Mouse (Mus musculus) gastrocnemius, postnatal 25 days (tissue): Measurements from ENCODE around the gene Prkag2. TPM values are rescaled to one million over a fixed set of nuclear protein-coding genes. Genes with fewer than 3 reads are reported as not detected.
A peak's percentile ranks its signal among the peaks of the same experiment; 100 is the strongest.

ENCODE experiments used
- DNase-seq: peaks from one replicate; pipeline ENCODE4 v3.0.0; 2022
- long read RNA-seq, 2 experiments: library from polyadenylated mRNA; stranded (forward); transcript quantifications; one replicate each; pipeline ENCODE4 v2.0.0; 2021
- total RNA-seq, 2 experiments: library from RNA; stranded (reverse); gene quantifications; 1 replicate in 1 of 2; 2 replicates in 1 of 2; pipeline ENCODE4 v1.2.3; 2021

The Prkag2 gene
- total RNA-seq: 10 to 100 TPM in 1 of 2 experiments, 1 to 10 TPM in 1; 9.4 to 20.5 TPM
- long read RNA-seq, experiment 1, transcript Prkag2-203 (12 exons, 2,205 nt): major isoform, 6 of 13 reads
- long read RNA-seq, experiment 1, partial matches to known transcripts: 2 of 13 reads
- long read RNA-seq, experiment 1, other reads (novel, unspliced or antisense): 5 of 13 reads
- long read RNA-seq, experiment 2, transcript Prkag2-203 (12 exons, 2,205 nt): major isoform, 5 of 11 reads
- long read RNA-seq, experiment 2, partial matches to known transcripts: 3 of 11 reads
- long read RNA-seq, experiment 2, other reads (novel, unspliced or antisense): 3 of 11 reads

DNA sequence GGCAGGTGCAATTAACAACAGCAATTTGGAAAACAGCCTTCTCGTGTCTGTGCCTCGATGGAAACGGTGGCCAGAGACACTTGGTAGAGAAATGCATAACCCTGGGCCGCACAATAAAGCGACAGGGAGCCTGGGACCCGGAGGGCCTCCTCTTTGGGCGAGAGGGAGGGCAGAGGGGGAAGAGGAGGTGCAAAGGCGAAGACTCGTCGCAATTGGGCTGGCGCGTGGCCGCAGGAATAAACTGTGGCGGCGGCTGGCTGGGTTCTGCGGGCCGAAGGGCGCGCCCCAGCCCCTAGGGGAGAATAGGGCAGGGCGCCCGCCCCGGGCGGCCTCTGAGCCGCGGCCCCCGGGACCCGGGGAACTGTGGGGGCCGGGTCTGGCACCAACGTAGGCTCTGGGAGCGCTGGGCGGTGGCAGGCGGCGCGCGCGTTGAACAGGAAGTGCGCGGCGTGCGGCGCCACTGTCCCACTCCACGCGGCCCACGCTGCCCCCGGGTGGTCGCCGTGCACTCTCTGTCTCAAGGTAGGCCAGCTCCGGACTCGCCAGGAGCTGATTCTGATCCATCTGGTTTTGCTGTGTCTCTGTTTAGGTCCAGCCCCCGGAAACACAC, at the start of gene Prkag2:
Prkag2 (minus strand) TSS at position 127 of the 610 bp plus-strand sequence.
- peak; percentile 71 for DNase-seq

DNA sequence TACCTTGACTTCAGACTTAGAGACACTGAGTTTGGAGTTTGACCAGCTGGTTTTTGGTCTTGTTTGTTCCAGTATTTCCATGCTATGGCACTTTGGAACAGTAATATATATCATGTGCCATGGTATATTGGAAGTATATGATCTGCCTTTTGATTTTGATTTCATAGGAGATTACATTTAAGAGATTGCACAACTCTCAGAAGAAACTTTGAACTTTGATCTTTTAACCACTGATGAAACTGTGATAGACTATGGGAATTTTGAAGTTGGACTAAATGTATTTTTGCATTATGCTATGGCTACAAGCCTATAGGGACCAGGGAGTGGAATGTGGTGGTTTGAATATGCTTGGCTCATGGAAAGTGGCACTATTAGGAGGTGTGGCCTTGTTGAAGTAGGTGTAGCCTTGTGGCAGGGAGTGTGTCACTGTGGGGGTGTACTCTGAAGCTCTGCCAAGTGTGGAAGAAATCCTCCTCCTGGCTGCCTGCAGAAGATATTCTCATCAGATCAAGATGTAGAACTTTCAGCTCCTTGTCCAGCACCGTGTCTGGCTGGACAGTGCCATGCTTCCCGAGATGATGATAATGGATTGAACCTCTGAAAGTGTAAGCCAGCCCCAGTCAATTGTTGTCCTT, 49.0 kb upstream of the Prkag2 start:
- DNase-seq: no peak

DNA sequence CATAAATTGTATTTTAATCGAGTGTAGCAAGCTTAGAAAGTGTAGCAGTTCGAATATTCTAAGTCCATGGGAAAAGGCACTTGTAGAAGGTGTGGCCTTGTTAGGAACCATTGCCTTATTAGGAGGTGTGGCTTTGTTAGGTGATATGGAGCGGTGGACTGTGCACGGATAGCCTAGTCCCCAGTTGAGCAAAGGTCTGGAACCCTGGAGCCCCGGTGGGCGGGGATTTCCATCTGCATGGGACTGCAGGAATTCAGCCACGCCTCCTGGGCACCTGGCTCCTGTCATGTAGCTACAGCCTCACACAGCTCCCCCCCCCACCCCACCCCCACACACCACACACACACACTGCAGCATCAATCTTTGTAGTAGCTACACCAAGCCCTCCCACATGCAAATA, 46.3 kb upstream of the Prkag2 start:
- DNase-seq: no peak

DNA sequence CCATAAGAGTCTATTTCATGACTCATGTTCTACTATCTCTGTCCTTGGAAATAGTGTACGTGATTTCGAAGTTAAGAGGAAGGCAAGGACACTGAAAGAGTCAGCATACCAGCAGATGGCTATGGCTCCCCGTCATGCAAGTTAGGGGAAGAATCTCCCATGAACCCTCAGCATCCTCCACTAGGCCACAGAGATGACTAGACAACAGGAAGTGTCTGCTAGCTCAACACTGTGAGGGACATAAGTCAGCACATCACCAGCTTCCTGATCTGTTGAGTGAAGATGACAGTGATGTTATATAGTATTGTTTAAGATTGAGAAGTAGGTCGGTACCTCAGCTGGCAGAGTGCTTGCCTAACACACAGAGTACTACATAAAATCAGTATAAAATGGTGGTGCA, 27.4 kb upstream of the Prkag2 start:
- no peak for DNase-seq

DNA sequence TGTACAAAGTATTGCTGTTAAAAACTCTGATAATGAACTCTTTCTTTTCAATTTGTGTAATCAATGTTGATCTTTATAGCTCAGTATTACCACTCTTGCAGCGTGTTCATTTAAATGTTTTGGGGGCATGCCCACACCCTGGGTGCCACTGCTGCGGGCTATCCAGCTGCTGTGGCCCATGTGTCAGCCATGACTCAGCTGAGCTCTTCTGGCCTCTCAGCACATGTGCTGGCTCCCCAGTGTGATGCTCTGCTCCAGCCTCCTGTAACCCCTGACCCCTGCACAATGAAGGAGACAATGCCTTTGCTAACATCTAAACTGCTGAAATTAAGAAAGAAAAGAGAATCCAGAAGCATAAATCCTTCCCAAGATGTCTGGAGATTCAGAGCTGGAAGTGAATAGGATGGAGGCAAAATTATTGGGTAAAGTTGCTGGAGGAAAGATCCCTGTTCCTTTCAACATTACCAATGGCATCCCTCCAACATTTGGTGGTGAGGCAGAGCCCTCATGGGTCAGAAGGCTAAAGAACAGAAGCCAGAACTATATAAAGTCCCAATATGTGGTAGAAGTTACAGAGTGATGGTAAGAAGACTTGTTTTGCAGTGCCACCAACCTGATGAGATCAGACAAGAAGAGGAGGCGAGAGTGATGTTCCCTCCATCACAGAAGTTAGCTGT, 25.6 kb upstream of the Prkag2 start:
- no peak for DNase-seq

DNA sequence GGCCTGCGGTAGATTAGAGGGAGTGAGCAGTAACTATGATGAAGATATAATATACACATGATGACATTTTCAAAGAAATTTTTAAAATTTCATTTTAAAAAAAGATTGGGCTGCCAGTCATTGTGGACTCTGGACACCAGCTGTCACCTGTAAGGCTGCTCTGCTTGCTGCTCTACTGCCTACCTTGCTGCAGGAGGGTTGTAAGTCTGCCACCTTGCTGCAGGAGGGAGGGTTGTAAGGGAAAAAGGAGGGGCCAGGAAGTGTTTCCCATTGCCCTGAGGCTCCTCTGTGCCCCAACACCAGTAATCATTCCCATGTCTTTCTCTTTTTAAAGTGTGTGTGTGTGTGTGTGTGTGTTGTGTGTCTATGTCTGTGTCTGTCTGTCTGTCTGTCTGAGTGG, 22.1 kb upstream of the Prkag2 start:
- no peak for DNase-seq

DNA sequence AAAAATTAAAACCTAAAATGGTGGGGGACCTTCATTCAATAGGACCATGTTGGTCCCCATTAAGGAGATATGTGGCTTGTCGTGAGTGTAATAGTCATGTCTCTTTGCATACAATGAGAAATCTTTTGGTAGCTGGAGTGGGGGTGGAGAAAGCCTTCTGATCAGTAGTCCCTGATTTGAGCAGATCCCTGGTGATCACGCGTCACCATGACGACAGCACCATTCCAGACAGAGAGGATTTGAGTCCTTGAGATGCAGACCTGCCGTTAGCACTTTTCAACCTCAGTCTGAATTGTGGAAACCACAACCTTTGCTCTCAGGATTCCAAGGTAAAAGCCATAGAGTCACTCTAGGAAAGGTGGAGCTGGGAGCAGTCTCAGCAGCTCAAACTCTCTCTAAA, 18.7 kb upstream of the Prkag2 start:
- no peak for DNase-seq

DNA sequence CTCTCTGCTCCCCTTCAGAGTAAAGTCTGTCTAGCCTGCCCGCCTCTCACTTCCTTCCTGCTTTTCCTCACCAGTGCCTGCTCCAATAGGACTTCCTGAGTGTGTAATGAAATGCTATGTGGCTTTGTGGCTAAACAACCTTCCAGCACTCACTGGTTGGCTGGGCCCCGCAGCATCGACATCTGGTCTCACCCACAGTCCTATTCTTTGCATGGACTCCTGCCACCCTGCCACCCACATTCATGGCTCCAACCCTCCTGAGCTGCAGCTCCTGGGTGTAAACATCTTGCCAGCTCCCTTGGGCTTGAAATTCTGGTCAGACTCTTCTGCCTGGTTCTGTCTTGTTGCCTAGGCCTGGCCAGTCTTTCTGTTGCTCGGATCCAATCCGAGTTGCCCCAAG, 15.6 kb upstream of the Prkag2 start:
- DNase-seq: no peak

DNA sequence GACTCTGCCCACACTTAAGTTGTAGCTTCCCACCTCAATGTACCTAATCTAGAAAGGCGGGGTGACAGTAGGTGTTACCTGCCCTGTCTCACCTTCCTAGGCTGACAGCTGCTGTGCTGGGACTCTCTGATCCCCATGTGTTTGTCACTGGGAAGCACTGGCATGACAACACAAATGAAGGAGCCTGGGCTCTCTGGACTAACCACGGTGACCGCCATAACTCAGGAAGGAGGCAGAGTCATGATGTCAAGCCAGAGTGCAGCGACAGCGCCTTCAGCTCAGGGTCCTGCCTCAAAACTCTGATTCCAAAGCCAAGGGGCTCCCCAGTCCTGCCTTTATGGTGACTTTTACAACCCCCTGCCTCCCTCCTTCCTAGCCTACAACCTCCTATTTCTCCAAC, 14.8 kb upstream of the Prkag2 start:
- DNase-seq: no peak

DNA sequence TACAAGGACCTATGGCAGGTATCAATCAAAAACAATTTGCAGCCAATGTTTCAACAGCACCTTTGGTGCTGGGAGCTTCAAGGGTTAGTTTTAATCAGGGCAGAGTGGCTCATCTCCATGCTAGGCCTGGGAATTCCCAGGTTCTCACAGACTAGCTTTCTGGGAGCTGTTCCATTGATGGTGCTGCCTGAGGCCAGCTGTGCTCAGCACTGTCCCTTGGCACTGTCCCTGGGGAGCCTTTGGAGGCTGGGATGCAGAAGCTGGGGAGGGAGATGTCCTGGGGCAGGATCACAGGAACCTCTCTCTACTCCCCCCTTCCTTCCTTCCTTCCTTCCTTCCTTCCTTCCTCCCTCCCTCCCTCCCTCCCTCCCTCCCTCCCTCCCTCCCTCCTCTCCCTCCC, 13.7 kb upstream of the Prkag2 start:
- DNase-seq: no peak

DNA sequence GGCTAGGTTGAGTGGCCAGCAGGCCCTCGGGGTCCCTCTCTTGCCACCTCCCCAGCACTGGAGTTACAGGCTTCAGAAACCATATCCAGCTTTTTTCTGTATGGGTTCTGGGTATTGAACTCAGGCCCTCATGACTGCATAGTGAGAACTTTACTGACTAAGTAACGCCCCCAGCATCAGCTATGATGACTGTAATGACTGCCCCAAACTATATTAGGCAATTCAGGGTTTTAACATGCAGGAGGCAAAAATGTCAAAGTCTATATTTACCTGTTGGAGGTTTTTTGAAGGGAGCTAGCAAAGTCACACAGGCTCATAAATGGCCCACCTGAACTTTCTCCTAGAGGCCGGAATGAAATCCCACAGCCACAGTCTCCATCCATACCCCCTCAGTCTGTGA, 9.9 kb upstream of the Prkag2 start:
- DNase-seq: no peak

DNA sequence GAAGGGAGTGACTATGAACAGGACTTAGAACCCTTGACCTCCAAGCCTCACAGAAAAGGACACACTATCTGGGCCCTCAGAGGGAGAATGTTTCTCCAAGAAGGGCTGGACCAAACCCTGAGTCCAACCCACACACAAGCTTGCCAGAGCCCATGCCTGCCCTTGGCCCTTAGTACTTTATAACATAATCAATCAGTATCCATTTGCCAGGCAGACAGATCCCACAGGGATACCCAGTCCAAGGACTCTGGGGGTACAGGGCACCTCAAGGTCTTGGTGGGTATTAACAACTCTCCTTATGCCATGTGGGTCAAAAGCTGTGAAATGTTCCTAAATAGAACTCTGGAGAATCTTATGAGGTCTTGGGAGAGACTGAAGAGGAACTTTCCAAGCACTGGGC, 5.3 kb upstream of the Prkag2 start:
- DNase-seq: no peak

DNA sequence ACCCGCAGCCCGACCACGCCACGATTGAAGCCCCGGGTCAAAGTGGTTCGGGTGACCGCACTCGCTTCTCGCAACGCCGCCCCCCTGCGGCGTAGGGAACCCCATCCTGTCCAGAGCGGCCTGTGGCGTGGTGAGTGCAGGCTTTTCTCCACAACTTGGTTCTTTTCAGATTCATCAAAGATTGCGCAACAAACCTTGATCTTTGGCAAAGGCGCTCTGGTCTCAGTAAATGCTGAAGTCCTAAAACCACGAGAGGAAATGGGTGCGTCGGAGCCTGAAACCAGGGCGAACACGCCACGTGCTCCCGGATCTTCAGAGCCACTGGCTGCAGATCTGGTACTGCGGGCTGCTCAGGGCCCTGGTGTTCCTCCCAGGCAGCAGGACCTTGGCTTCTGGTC, 683 bp upstream of the Prkag2 start:
- peak; percentile 59 for DNase-seq

DNA sequence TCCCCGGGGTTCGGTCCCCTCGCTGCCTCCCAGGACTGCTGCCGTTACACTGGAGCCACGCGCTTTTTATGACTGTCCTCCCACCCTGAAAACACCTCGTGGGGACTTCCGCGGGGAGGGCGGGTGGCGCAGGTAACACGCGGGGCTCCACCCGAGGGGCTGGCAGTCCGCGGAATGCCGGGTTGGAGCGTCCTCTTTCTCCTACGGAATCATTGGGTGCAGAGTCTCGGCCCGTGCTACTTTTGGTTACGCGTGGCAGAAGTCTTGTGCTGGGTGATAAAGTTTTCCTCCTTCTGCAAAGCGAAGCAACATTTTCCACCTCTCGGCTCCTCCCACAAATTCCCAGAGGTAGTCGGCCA, 306 bp downstream of the Prkag2 start:
- peak; percentile 18 for DNase-seq

DNA sequence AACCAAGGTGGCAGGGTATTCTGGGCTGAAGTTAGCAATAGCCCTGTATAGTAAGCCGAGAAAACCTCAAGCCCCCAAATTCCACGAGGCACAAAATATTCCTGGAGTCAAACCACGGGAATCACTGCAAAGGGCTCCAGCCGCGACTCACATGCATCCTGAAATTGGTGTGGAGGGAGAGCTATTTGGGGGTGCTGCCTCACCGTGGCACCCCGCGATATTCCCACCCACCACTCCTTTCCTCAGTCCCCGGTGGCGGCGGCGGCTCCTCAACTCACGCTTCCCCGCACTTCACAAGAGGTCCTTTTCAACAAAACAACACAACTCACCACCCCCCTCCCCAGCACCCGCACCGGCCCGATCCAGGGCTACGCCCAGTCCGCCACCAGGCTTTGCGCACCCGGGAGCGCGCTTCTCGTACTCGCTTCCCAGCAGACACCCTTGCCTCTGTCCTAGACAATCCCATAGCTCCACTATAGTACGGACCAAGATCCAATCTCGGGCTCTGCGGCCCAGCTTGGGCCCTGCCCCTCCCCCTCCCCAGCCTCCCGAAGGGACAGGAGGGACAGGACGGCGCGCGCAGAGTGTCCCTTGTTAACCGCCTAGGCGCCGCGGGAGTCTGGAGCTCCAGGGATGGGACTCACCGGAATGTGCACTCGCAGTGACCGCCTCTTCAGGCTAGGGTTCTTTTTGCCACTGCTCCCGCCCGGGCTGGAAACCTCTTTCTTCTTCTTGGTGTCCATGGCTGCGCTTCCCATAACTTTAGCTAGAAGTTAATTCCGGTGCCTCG, 880 bp downstream of the Prkag2 start:
- DNase-seq: peak; percentile 42

DNA sequence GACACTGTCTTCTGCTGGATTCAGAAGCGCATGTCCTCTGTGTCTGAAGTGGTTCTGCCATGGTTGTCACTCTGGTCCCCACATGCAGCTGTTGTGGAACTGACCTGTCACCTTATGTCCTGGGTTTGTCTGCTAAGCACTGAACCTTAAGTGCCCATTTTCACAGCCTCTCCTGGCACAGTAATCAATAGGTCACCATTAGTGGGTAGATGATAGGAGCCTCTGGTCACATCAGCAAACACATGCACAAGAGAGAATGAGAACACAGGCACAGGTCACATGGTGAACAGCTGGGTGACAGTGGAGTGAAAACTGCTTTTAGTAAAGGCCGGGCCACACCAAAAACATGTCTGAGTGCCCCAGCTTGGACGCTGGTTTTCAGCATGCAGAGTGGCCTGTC, 2.6 kb downstream of the Prkag2 start:
- DNase-seq: no peak

DNA sequence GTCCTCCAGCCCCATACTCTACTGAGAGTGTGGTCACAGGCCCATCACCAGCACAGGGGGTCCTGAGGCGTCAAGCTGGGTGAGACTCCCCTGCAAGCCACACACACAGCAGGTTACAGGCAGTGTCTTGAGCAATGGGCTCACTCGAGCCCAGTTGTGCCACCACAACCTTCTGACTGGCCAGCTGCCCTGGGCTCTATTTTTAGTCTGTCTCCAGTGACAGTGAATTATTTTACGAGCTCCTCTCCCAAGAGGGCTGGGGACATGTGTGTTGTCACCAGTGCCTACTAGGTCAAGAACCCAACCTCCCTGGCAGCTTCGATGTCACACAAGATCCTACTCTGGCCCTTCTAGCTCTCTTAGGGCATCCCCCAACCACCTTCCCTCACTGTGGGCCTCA, 4.0 kb downstream of the Prkag2 start:
- DNase-seq: peak; percentile 77

DNA sequence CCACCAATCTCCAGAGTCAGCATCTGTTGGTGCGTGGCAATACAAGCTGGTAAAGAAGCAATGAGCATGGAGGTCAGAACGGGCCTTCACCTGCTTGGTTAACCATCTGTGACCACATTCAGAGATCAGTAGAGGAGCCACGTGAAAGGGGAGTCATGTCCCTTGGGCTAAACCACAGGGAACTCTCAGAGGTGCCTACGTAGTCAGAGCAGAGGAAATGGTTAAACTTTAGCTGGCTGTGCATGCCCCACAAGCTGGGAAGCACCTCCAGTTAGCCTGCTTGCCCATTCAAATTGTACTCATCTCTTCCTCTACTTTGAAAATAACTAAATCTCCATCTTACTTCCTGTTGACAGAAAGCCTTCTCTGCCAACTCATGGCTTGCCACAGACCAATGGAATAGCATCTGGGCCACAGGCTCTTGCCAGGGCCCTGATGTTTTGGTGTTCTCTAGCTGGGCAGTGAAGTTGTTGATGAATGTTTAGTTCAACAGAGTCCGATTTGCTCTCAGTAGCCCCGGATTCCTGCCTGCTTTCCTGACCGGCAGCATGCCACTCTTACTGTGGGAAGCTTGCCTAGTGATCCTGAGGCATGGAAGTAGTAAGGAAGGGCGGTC, 7.7 kb downstream of the Prkag2 start:
- no peak for DNase-seq

DNA sequence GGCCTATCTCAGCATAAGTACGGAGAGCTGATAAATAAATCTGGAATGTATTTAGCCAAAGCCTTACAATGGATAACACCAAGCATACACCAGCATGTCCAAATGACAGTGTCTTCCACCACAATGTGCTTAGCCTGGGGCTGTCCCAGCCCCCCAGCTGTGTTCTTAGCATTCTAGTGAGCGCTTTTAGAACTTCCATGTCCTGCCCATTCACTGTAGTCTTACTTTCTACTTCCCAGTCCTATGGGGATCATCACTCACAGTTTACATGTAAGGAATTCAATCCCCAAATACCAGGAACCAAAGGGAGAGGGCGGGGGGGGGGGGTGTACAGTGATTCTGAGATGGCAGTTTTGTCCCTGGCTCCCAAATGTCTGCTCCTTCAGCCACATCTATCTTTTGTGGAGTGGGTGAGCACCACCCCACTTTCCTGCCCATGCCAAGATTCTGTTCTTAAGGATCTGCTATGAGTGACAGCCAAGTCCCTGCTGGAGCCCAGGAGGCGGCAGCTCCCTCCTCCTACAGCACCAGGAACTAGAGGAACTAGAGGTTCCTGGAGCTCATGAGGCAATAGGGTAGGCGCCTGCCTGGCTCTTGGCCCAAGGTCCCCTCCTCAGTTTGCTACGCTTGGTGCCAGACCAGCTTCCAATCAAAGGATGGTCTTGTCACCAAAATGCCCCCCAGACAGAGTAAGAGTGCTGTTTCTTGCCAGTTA, 11.0 kb downstream of the Prkag2 start:
- no peak for DNase-seq

DNA sequence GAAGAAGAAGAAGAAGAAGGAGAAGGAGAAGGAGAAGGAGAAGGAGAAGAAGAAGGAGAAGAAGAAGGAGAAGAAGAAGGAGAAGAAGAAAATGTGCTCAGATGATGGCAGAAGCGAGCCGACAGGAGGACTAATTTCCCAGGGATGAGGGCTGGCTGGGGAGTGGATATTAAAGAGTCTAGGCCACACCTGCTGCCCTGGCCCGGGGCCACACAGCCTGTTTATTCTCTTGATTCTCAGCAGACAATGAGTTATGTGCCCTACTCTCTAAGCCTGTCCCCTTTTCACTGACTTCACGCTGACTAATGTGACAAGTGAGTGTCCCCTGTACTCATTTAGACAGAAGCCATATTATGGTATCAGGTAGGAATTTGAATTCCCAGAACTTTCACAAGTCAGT, 11.8 kb downstream of the Prkag2 start:
- DNase-seq: no peak

DNA sequence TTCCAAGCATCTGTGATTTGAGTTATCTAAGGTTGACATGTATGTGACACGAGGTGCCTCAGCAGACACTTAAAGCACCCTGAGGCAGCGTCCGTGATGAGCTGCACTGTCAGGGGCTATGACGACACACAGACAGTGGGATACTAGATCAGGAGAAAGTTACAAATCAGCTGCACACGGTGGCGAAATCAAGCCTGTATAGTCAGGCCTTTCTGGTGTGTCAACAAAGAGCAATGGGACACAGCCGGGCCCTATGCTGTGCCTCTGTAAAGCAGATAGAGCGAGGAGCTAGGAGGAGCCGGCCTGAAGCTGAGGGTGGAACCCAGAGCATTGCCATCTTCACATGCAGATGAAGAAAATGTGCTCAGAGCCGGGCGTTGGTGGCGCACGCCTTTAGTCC, 12.3 kb downstream of the Prkag2 start:
- DNase-seq: no peak
